Mouse (Mus musculus) spleen, embryonic (tissue): ENCODE measurements around the gene Lrrc4b.

Experiments
- CTCF ChIA-PET: fragments of 350-600 bp; sonication (Branson Sonifier 250); formaldehyde crosslinking; loops from one replicate; lab custom pipeline; 2022; lab: Charles Lee

Lrrc4b gene

DNA sequence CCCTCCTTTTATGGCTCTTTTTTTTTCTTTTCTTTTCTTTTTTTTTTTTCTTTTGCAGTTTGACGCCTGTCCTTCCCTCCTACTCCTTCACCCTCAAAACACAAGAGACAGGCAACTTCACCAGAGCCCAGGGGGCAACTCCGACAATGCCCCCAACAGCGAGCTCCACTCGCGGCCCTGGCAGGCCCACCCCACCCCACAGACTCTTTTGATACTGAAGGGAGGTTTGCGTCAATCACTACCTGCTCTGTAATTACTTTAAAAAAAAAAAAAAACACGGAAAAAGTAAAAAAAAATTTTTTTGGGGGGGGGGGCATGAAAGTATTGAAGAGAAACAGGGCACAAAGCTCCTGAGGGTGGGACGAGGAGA is 34.2 kb downstream of the Lrrc4b start:
- CTCF ChIA-PET, result interaction anchor here (0.7 kb wide), 1 partner anchor 53 kb away, joined by 6 read pairs; no protein-coding TSS in a partner anchor

DNA sequence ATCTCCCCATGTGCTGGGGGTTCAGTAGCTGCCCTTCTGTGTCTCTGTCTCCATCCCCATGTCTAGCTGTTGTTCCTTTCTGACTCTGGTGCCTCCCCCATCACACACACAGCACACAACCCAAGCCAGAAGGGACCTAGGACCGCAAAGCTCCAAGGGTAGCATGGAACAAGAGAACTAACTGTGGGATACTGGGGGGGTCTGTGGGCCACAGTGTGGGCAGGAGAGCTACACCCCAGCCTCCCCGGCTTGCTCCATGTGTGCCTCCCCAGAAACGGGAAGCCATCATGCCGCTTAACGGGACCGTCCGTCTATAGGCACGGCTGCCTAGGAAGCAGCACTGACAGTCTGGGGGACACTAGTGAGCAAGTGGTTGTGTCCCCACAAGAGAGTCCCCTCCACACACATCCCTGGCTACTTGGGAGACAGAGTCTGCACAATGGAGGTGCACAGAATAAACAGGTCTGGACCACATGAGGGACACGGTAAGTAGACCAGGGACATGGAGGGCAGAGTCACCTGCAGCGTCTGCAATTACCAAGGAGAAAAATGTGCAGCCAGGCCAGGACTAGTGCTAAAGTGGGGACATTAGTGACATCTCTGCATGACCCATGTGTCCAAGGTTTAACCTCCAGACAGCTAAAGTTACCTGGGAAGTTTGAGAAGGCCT is 34.9 kb downstream of the Lrrc4b start:
- CTCF ChIA-PET, result interaction anchor here (0.7 kb wide), 1 partner anchor 54 kb away, joined by 6 read pairs; no protein-coding TSS in a partner anchor

- CTCF ChIA-PET, result interaction anchor here (0.7 kb wide), 1 partner anchor 1372 kb away, joined by 10 read pairs; no protein-coding TSS in a partner anchor
Observed at GRCm38 (mm10) chr7:44464511-44464910, 35.7 kb downstream of the Lrrc4b start.

GRCm38 (mm10) chr7:44465111-44465510 is 36.3 kb downstream of the Lrrc4b start, which contains the start of gene Aspdh:
Gene Aspdh (plus strand): TSS chr7:44465391.
- CTCF ChIA-PET, result no interaction called here

DNA sequence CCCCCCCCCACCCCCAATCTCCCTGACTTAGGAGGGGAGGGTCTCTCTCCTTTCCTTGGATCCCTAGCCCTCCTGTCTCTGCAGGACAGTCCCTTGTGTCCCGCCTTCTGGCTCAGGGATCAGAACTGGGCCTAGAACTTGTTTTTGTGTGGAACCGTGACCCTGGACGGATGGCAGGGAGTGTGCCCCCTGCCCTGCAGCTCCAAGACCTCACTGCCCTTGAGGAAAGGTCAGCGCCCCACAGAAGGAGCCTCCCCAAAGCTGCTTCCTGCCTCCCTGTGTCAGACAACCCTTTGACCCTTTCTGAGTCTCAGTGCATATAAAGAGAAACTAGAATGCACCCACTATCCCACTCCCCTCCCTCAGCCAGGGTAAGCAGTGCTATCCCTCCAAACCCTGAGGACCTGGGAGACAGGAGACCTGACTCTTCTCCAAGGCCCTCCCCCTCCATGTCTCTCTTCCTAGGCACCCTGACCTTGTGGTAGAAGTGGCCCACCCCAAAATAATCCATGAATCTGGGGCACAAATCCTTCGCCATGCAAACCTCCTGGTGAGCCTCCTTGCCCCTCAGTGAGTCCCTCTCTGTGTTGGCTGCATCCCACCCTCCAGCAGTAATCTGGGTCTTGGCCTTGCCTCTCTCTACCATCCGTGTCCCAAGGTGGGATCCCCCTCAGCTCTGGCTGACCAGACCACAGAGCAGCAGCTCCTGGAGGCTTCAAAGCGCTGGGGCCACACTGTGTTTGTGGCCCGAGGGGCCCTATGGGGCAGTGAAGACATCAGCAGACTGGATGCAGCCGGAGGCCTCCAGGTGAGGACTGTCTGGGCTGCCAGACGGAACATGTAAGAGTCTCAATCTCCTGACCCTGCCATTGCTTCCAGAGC is 37.4 kb downstream of the Lrrc4b start:
- CTCF ChIA-PET, result no interaction called here

GRCm38 (mm10) chr7:44466888-44467311 is 38.1 kb downstream of the Lrrc4b start:
- CTCF ChIA-PET, result no interaction called here

DNA sequence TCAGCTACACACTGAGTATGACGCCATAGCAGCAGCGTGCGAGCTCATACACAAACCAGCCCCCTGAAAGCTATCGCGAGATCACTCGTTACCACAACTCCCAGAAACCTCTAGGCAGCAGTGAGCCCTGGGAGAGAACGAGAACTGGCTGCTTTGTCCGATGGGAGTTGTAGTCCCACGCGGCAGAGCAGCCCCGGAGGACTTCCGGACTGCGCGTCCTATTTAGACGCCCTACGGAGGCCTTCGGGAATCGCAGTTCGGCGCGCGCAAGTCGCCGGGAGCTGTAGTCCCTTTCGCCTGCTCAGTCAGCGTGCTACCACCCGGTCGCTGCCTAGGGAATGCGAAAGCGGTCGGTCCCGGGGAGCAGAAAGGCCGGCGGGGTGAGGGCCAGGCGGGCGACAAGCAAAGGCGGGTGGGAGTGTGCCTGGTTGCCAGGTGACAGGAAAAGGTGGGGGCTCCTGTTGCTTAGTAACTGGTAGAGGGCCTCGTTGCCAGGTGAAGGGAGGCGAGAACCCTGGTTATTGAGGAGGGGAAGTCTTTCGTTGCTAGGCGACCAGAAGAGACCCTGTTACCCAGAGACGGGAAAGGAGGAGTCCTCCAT is 39.1 kb downstream of the Lrrc4b start, which contains the start of gene Josd2:
Josd2 (plus strand) TSS at position 170 of the 601 bp plus-strand sequence.
- CTCF ChIA-PET, result no interaction called here

DNA sequence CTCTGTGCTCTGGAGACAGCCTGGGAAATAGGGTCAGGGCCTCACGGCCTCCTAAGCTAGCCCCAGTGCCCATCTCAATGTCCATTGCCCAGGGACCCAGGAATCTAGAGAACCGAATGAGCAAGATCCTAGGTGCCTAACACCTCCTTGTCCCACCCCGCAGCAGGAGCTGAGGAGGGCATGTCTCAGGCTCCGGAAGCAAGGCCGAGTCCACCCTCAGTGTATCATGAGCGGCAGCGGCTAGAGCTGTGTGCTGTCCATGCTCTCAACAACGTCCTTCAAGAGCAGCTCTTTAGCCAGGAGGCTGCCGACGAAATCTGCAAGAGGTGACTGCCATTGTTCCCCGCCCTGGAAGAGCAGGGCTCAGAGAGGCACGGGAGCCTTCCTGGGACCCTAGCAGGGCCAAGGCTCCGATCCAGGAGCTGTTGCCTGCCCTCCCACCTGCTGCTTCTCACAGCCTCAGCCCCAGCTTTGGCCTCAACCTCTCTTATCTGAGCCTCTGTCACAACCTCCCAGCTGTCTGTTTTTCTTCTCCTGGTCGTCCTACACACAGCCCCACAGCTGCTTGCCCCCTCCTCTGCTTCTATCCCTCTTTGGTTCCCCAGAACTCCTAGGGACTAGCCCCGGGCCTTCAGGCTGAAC is 39.9 kb downstream of the Lrrc4b start:
- CTCF ChIA-PET, result no interaction called here

DNA sequence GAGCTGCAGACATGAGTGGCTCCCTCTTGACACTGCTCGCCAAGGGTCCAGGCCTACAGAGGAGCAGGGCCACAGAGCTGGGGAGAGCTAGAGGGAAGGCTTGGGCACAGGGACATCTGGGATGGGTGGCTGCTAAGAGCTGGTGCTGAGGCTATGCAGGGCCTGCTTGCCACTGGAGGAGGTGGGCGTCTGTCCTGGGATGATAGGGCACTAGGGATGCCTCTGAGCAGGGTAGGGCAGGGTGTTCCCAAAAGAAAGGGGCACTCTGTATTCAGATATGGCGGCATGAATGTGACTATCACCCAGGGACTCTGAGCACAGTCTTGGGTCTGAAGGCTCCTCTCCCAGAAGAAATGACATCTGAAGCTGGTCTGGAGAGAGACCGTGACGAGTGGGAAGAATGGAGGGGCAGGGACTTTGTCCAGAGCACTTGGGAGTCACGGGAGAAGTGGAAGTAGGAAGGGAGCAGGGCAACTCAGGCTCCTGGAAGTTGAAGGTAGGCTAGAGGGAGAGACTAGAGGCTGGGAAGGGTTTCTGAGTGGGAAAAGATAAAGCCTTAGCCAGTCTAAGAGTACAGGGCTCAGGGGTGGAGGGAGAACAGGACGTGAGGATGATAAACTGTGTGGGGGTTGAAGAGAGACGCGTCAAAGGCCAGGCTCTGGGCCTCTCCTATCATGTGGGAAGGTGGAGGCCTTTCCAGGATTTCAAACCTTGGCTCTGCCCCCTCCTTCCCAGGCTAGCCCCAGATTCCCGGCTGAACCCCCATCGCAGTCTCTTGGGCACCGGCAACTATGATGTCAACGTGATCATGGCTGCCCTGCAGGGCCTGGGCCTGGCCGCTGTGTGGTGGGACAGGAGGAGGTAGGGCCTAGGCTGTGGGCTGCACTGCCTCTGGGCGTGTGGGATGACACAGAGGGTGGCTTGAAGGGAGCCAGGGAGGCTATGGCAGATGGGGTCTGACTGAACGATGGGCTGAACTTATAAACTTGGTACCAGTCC is 41.2 kb downstream of the Lrrc4b start:
- CTCF ChIA-PET, result no interaction called here

DNA sequence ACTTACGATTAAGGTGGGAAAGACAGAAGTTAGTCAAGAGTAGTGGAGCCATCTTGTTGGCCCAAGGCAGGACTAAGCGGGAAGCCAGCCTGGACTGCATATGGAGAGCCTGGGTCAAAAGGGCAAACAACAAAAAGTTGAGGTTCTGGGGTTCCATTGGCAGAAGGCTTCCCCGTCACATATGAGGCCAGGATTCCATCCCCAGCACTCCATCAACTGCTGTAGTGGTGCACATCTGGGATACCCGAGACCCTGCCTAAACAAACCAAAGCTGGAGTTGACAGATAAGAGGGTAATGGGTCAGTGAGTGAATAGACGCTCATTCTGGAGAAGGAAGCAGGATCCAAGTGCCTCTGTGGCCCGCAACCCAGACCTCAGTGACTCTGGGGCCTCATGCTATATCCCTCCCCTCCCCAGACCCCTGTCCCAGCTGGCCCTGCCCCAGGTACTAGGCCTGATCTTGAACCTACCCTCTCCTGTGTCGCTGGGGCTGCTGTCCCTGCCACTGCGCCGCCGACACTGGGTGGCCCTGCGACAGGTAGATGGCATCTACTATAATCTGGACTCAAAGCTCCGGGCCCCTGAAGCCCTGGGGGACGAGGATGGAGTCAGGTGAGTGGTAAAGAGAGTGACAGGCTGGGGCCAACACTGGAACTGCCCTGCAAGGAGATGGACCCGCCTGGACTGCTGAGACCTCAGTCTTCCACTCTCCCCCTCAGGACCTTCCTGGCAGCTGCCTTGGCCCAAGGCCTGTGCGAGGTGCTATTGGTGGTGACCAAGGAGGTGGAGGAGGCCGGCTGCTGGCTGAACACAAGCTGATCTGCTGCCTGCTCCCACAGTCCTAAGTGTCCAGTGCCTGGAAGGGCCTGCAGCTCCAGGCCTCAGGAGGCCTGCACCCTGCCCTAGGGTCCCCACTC is 42.1 kb downstream of the Lrrc4b start:
- CTCF ChIA-PET, result no interaction called here

GRCm38 (mm10) chr7:44471880-44472557 is 43.2 kb downstream of the Lrrc4b start:
- CTCF ChIA-PET, result interaction anchor here (0.6 kb wide), 3 partner anchors 35 to 53 kb away, joined by 3 to 4 read pairs (median 3); no protein-coding TSS in a partner anchor

DNA sequence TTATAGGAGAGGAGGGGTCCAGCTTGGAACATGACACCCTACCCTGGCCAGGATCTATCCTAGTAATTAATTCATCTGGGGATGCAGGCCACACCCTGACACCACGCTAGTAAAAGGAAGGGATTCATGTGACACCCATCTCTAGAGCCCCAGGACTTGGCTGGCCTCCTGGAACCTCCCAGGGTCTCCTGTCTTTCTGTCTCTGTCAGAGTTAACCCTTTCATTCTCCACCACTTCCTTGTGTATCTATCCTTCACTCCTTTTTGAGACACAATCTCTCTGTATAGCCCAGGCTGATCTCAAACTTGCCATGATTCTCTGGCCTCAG is 43.7 kb downstream of the Lrrc4b start:
- CTCF ChIA-PET, result interaction anchor here (0.6 kb wide), 1 partner anchor 35 kb away, joined by 3 read pairs; no protein-coding TSS in a partner anchor

- CTCF ChIA-PET, result interaction anchor here (0.6 kb wide), 1 partner anchor 36 kb away, joined by 3 read pairs; no protein-coding TSS in a partner anchor
Observed at GRCm38 (mm10) chr7:44472961-44473646, 44.3 kb downstream of the Lrrc4b start.

DNA sequence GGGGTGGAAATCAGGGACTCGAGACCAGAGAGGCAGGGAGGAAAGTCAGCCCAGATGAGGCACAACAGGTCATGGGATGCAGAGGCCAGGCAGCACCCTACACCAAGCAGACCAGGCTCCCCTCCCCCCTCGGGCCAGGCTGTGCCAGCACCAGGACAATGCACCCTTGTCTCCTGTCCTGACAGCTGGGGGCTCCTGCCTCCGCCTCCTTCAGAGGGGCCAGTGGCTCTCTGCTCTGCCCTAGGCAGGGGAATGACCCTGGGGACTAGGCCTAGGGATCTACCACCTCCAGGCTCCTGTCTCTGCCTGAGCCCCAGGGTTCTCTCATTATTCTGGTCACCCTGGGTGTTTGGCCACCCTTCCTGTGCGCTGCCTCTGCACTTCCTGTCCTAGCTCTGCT is 45.6 kb downstream of the Lrrc4b start:
- CTCF ChIA-PET, result interaction anchor here (0.6 to 0.9 kb wide), 2 partner anchors 23 to 44 kb away, joined by 7 to 11 read pairs; no protein-coding TSS in a partner anchor

GRCm38 (mm10) chr7:44475046-44475614 is 46.3 kb downstream of the Lrrc4b start:
- CTCF ChIA-PET, result interaction anchor here (0.6 to 0.9 kb wide), 2 partner anchors 24 to 45 kb away, joined by 7 to 11 read pairs; no protein-coding TSS in a partner anchor

DNA sequence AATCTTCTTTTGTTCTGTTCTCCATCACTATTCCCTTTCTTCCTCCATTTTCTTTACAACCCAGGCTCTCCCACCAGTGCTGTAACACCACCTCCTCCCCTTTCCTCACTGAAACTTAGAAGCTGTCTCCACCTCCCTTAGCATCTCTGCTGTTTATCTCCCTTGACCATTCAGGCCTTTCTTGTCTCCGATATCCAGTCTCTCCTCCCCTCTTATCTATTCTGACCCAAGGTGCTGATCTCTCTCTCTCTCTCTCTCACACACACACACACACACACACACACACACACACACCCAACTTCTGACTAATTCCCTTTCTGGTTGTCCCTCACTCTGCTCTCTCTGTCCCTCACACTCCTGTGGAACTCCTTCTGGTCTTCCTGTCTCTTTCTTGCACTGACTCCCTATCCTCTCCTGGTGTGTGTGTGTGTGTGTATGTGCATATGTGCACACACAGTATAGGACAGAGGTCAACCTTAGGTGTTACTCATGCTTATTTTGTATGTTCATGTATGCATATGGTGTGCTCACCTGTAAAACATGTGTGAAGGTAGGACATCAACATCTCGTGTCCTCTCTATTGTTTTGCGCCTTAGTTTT is 54.1 kb downstream of the Lrrc4b start:
- CTCF ChIA-PET, result no interaction called here

DNA sequence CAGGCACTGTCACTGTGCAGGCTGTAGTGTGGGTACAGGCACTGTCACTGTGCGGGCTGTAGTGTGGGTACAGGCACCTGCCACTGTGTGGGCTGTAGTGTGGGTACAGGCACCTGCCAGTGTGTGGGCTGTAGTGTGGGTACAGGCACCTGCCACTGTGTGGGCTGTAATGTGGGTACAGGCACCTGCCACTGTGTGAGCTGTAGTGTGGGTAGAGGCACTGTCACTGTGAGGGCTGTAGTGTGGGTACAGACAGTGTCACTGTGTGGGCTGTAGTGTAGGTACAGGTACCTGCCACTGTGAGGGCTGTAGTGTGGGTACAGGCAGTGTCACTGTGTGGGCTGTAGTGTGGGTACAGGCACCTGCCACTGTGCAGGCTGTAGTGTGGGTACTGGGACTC is 55.3 kb downstream of the Lrrc4b start:
- CTCF ChIA-PET, result interaction anchor here (0.8 kb wide), 1 partner anchor 1457 kb away, joined by 15 read pairs; no protein-coding TSS in a partner anchor
